ENCODE assay signal across 19 mouse cellular contexts in genomic region chr9:37550435-37550834, GRCm38 (mm10). TPM values are rescaled to one million over a fixed set of nuclear protein-coding genes. Genes with fewer than 3 reads are reported as not detected.
"Had no signal": no experiment of that assay in that cellular context is flagged by ENCODE, and none has a peak within 500 bp of the region (broad histone marks: within the 10 kb centered on the region; RNA-seq: fewer than 3 reads in every experiment).

No protein-coding gene starts in this region.

- H3K36me3 ChIP-seq: intestine, embryonic 15.5 days; kidney, embryonic 15.5 days; liver, embryonic 13.5 days; stomach, embryonic 15.5 days had no signal

- H3K27ac ChIP-seq: intestine, embryonic 15.5 days; kidney, embryonic 15.5 days; liver, embryonic 13.5 days; macrophage; stomach, embryonic 15.5 days had no signal

- ATAC-seq: intestine, embryonic 15.5 days had no signal

- H3K9me3 ChIP-seq: intestine, embryonic 15.5 days; kidney, embryonic 15.5 days; liver, embryonic 13.5 days; stomach, embryonic 15.5 days had no signal

- H3K4me3 ChIP-seq: intestine, embryonic 15.5 days; kidney, embryonic 15.5 days; liver, embryonic 13.5 days; stomach, embryonic 15.5 days had no signal

- H3K9ac ChIP-seq: intestine, embryonic 15.5 days; kidney, embryonic 15.5 days; liver, embryonic 13.5 days; stomach, embryonic 15.5 days had no signal

- DNase-seq: kidney, adult 11 months; kidney, adult 8-10 months; kidney, postnatal 10 days; kidney, postnatal 36 days; layer of hippocampus, adult 9-11 months; liver, embryonic 13.5 days; lung, adult 2 months; midbrain, embryonic 14.5 days; right cerebral cortex, adult 18-20 months; right cerebral cortex, postnatal 14 days; right cerebral cortex, postnatal 4 days; thymus, postnatal 25 days had no signal

RNA-seq across cellular contexts. Expression of gene Vsig2, which starts 11.4 kb away (rescaled TPM):
- total RNA-seq: megakaryocyte-erythroid progenitor cell, adult 5-6 weeks had no signal
- polyA plus RNA-seq: macrophage; midbrain, embryonic 11.5 days; neural tube, embryonic 11.5 days had no signal
